Mouse (Mus musculus) MEL-GATA-1-ER (cell line): ENCODE measurements around the gene Fam20b.

Source experiments
- DNase-seq: peaks from one replicate; pipeline ENCODE4 v3.0.0-alpha.2; 2012; ENCODE audit warnings: low read depth; ENCODE audit errors: extremely low read depth

Gene Fam20b

DNA sequence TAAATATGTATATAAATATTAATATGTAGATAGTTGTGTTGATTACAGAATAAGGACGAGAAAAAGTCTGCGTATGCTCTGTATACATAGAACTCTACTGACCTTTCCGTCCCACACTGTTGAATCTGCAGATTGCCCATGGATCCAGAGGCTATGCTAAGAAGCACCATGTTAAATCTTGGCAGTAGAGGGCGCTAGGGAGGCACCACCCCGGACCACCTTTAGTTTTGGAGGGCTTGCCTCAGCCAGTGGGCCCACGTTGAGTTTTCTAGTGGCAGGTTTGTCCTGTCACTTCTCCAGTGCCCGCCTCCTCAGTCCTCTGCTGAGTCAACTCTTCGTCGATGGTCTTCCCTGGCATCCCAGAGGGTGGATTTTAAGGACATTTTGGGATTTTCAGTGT lies 11.9 kb upstream of the Fam20b start:
- no peak for DNase-seq

DNA sequence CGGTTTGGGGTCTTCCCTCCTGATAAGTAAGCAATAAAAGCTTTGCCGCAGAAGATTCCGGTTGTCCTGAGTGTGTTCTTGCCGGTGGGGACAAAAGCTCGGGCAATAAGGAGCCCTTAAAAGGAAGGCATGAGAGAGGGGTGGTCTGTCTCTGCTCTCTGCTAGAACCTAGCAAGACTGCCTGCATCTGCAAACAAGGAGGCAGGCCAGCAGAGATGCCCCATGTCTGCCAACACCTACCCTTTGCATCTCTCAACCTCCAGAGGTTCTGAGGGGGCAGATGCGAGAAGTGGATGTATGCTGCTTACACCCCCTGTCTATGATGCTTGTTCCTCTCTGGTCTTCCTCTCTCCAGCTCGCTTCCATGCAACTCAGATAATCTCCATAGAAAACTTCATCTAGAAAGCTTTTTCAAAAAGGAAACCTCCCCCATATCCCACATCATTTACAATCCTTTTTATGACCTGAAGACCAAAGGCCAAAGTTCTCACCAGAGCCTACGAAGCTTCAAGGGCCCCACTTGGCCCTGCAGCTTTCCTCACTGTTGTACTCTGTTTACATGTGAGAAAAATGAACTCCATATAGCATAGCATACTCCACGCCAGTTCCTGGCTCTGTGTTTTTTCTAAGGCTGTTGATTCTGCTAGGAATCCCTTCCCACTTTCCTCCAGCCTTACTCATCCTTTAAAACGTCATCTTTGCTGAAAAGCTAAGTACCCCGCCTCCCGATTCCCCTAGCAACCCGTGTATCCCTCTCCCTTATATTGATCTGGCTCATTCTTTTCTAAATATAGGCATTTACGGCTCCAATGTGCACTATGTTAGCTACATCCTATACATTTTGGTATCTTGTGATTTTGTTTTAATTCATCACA lies 8.6 kb upstream of the Fam20b start:
- DNase-seq: no peak

DNA sequence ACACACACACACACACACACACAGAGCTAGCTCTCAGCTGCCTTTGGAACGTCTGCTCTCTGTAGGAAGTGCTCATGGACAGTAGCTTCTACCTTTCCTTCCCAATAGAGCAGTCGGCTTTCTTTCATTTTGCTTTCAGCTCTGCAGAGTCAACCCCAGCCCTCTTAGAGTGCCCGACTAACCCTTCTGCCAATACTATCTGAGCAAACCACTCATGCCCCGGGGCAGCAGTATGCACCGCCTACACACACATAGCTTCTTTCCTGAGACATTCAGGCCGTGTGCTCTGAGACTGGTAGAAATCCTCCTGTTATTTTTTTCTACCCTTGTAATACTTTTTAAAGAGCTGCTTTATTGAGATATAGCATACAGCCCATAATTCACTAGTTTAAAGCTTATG lies 3.2 kb upstream of the Fam20b start:
- DNase-seq: no peak

DNA sequence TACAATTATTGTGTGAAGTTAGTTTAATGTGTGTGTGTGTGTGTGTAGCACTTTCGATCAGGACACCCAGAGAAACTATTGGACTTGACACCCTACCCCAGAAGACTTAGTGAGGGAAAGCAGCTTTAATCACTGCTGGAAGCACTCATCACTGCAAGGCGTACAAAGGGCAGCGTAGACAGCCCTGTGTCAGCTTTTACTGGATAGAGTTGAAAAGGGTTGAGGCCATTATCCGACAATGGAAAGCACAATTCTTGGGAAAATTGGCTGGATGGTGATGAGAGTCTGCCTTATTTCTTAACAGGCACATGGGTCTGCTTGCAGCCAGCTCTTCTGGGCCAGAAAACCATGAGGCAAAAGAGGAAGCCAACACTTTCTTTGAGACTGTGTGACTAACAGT lies 1.2 kb upstream of the Fam20b start:
- no peak for DNase-seq

DNA sequence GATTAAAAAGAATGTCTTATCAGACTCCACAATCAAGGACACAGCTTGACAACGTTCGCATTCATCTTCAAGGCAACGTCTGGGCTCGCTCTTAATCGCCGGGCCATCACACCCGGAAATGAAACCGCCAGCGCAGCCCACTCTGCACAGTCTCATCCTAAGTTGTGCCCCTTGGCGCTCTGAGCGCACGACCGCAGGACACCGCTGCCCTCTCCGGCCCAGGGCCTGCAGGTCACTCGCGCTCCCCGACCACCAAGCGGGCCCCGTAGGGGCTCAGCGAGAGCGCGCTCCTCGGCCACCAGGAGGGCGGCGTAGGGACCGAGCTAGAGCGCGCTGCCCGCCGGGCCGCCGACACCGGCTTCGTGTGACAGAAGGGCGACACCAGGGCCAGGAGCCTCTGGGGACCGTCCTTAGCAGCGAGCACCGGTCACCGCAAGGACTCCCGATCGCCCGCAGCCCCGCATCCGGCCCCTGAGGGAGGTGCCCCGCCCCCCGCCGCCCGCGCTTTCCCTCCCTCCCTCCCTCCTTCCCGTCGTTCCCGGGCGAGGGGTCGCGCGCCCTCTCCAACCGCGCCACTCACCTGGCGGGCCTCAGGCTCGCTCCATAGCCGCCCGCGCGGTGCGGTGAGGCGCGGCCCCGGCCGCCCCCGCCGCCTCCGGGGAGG lies 468 bp downstream of the Fam20b start:
- DNase-seq: no peak

DNA sequence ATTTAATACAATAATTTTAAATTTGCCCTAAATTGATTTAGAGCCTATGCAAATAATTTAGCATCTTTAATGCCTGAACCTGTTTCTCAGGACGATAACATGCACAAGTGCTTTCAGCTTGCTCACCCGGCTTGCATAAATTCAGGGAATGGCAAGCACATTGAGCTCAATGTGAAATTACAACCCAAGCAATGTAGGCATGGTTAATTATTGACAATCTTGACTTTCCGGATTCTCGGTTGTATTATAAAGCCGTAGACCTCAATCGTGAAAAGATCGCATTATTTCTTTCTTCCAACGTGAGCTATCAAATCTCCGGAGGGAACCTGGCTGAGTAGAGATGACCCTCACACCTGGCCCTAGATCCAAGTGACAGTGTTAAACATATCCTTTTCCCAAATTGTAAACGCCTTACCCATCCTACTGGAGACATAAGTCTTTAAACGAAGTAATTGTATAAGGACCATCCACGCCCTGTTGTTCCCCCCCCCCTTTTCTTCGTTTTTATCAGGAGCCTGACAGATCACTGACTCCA lies 1.1 kb downstream of the Fam20b start:
- DNase-seq: no peak

DNA sequence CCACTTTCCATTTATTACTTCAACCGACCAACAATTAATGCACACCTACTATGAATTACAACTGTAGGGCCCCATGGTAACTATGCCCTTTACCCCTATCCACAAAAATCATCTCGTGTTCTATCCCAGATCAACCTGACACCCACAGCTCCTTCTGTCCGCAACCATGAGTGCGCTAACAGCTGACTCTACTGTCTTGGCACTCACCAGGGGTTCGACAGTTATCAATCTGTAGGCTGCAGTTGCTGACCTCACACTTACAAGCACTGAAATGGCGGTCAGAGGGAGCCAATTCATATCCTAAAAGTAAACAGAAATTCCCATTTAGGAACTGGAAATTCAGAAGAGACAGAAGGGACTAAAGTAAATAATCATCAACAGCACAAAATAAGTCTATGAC lies 2.2 kb downstream of the Fam20b start:
- DNase-seq: no peak

DNA sequence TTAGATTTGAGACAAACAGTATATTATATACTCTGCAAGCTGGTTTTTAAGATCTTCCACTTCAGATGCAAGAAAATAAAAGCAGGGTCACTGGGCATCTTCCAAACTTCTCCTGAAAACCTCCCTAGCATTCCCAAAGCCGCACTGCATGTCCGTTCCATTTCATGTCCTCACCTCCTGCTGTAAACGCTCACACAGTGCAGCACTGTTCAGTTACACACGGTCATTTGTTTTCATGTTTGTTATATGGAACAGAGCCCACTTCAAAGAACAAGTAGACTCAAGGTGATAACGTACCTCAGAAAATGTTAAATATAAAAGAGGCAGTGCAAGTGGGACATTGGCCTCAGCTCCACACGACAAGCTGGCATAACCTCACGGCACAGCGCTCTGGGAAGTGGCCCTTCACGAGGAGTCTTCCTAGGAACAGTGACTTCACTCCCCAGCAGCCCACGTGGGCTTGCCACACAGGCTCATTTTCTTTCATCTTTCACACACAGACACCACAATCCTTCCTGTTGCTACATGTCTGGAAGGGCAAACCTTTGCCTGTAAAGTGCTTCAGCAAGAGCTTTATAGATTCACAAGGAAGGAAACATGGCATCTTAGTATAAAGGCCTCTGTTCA lies 8.3 kb downstream of the Fam20b start:
- no peak for DNase-seq

DNA sequence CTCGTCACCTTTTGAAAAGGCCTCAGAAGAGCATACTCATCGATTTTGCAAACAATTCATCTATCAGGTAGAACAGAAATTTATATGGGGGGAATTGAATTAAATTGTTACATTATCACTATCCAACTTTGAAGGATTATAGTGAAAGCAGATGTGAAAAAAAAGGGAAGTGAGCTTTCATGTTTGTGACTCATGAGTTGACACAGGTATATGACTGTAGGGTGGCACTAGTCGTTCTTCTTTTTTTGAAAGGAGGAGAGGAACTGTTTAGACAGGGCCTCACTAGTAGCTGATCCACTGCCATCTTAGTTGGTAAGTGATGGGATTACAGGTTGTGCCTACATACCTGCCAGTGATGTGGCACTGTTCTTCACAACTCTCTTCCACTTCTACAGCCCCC lies 10.2 kb downstream of the Fam20b start:
- DNase-seq: no peak

DNA sequence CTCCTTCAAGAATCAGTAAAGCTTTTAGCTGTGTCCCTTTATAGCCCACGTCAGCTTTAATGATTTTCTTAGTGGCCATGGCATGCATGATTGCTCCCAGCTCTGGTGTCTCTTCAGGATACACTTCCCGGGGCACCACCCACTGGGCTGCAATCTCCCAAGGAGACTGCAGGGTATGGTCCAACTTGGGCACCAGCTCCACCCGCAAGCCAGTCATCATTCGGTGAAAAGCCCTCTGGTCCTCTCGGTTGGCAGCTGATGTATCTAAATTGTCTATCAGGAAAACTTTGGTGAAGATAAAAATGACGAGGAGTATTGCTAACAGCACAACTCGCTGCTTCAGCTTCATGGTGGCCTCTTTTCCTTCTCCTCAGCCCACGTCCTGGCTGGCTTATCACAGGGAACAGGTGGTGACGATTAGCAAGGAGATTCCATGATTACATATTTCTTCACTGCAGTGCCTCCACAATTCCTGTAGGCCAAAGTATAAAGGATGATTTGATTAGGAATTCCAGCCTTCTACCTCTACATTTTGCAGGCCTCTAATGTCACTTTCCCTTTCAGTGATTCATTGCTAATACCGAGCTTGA lies 13.1 kb downstream of the Fam20b start:
- no peak for DNase-seq

DNA sequence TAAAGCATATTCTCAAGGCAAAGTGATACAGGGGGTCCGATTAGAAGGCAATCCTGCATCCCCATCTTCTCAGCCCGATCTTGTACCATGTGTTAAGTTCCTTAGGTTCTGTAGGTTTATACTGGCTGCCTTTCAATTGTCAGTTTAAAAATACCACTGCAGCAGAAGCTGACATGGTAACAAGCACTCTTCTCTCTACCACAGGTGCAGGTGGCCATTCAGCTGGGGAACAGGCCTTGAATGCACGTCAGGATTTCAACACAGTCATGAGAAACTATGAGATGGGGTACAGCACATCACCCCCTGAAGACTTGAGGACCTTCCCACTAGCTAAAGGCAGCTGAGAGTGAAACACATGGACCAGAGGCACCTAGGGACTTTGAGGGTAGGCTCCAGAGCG lies 15.4 kb downstream of the Fam20b start:
- no peak for DNase-seq

DNA sequence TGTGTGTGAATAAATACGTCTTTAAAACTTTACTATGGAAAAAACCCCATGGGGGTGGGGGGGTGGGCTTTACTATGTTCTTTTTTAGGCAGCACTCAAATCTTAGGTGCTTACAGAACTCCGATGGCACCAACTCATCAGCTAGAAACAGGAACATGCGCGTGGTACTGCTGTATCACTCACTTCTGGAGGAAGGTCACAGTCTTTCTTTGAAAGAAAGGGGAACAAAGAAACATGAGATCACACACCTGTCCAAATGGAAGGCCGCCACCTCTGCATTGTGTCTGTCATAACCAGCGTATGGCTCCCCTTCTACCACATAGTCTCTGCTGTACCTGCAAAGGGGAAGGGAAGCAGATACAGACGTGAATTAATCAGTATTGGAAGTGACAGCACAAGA lies 16.7 kb downstream of the Fam20b start:
- no peak for DNase-seq

DNA sequence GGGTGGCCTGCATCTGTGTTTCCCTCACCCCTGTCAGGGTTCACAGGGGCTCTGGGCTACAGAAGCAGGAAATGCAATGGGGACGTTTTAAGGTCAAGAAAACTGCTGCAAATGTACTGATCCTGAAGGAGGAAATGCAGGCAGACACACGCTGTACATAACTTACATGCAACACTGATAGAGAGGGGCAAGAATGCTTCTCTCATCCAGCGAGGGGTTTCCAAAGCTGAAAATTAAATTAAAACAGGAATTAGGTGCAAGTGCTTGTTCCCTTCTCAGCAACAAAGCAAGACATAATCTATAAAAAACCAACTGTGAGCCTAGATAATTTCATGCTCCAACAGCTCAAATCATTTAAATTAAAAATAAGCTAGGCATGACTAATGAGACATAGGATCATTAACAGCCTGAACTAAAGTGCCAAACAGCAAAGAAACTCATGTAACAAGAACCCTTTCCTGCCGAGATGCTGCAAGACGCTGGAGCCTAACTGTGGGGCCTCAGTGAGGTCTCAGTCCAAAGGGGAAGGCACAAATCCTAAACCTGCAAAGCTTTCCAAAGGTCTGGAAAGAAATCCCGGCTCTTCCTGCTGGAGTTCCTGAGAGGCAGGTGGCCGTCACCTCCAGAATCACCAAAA lies 32.7 kb downstream of the Fam20b start:
- no peak for DNase-seq

DNA sequence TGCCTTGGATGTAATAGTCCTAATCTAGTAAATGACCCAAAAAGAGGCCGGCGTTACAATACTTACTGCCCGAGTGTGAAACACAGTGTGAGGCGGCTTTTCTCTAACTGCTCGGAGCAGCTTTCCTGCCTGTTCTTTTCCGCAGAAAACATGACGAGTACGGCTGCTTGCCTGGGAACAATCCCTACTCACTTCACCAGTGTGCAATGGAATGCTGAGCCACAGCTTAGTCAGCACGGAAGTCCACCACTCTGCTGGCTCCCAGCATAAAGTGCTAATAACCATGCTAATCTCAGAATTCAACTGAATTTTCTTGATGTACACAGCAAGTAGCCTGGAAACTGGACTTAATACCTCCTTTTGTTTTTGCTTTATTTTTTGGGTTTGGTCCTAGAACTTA lies 39.3 kb downstream of the Fam20b start:
- DNase-seq: no peak

DNA sequence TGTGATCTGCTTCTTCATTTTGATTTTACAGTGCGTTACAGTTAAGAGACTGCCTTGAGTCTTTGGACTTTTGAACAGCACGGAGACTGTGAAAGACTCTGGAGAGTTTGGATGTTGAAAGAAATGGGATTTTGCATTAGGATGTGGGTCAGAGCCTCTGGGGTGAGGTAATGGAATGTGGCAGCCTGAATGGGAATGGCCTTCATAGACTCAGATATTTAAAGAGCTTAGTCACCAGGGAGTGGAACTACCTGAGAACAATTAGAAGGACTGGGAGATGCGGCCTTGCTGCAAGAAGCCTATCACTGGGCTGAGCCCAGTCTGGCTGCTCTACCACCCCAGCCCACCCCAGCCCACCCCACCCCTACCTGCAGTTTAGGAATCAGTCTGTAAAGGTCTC lies 41.7 kb downstream of the Fam20b start:
- DNase-seq: no peak

DNA sequence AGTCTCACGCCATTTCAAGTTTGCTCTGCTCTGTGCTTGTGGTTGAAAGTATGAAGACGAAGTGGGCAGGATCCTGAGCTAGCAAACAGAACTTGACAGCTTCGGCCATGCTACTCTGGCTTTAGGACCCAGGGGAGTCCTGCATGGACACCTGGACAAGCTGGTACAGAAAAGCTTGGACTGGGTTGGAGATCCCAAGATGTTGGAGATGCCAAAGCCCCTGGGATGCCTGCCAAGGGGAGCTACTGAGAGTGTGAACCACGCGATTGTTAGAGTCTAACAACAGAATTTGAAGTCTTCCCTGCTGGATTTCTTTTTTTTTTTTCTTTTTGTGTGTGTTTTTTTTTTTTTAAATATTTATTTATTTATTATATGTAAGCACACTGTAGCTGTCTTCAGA lies 42.3 kb downstream of the Fam20b start:
- DNase-seq: no peak

DNA sequence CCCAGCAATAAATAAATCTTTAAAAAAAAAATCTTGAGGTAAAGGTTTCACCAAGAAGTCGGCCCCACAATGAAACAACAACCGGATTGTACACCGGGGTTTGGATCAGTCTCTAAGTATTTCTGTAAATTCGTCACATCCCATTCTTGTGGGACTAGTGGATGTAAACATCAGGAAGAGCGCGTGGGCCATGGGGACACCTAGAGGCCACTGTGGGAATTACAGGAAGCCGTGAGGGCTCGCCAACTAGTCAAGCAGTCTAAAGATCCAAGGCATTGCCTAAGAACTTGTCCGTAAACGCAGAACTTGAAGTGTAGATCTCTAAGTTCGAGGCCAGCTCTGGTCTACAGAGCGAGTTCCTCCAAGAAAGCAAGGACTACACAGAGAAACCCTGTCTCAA lies 42.7 kb downstream of the Fam20b start:
- DNase-seq: peak; percentile 78

DNA sequence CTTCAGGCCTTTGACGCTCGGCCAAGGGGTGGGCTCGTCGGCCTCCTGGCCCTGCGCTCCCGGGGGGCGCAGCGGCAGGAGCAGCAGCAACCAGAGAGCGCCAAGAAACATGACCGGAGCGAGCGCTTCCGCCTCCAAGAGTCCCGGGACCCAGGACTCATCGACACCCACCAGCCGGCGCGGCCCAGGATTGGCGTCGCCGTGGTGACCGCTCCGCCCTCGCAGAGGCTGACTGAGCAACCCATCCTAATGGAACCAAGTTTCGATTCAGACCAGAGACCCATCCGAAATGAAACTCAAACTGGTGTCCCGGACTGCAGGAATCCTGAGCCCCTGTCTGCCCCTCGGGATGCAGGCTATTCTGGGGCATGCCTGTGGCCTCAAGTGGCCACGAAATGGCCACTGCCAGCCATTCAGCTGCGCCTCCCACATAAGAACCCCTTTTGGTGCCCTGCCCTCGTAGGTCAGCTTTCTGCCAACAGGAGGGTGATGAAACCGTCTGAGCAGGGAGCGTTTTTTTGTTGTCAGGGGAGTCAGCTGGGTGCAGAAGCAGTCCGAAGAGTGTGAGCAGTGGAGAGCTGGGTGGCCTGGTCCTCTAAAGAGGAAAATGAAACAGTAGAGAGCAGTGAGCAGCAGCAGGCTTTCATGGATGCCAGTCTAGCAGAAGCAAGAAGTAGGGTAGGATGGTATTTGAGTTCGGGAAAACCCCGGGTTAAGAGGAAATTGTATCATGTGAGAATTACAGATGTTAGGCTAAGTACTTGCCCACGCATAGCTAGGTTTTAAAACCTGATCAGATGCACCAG lies 44.5 kb downstream of the Fam20b start, which contains the start of gene Tor3a:
Tor3a (minus strand) TSS at position 162 of the 806 bp plus-strand sequence.
- peak; percentile 55 for DNase-seq

DNA sequence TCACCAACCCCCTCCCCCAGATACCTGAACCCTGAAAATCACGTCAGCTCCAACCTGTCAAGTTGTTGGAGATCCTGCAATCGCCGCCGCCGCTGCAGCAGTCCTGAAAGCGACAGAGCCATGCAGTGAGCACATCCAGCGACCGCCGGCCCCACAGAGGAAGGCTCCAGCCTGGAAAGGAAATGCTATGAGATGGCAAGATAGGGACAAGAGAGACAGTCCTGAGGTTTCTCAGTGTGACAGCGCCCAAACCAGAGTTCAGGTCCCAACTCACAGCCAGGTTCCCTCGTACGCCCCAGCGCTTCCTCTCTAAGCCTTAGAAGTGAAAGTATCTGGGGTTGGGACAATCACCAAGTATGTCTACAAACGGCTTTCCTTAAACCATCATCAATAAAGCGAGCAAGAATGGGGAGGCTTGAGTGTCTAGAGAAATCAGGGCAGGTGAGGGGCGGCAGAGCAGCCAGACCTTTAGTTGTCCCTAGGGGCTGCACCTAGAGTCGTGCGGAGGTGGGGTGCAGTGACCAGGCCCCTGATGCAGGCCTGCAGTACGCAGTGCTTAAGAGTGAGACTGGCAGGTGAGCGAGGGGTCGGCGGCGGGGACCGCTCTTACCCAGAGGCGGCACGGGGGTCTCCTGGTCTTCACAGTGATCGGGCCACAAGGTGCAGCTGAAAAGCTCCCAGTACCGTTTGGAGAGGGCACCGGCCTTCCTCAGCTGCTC lies 45.3 kb downstream of the Fam20b start:
- DNase-seq: peak; percentile 56
